Mouse (Mus musculus) liver, embryonic 14.5 days (tissue): ENCODE measurements at regions not wholly inside any gene's neighbourhood (a gene's known extent, or its start where the extent isn't known, plus 50 kb on each side); places are given as distances from the start of the nearest gene placed in this dataset.

Experiments used
- ATAC-seq: fragments of 200-750 bp; cut with Nextera tagmentation; 2 replicates; pipeline ENCODE4 v1.8.0; 2017; ENCODE audit warnings: moderate number of reproducible peaks, mild to moderate bottlenecking, moderate library complexity; ENCODE audit not compliant: insufficient read depth
- DNase-seq, 3 experiments: peaks; one replicate each; pipeline ENCODE4 v3.0.0-alpha.2; 2012 to 2013; ENCODE audit warnings: low read depth in 3 of 3, low spot score in 3 of 3
- H3K27ac ChIP-seq: fragments of 300-500 bp; sonication (generic); 2 replicates; pipeline ENCODE4 v1.5.1; 2014; ENCODE audit warnings: moderate library complexity, mild to moderate bottlenecking, control low read depth, inconsistent platforms
- H3K27me3 ChIP-seq: fragments of 300-500 bp; sonication (generic); 2 replicates; pipeline ENCODE4 v1.6.1; 2014; ENCODE audit warnings: mild to moderate bottlenecking, low read length, moderate library complexity; ENCODE audit not compliant: control insufficient read depth, insufficient read depth
- H3K36me3 ChIP-seq: fragments of 300-500 bp; sonication (generic); replicated peaks from 2 replicates; pipeline ENCODE4 v1.6.1; 2014; ENCODE audit warnings: low read depth; ENCODE audit not compliant: control insufficient read depth, insufficient read depth
- H3K4me1 ChIP-seq, 2 experiments: fragments of 200-500 bp in 1 of 2; fragments of 300-500 bp in 1 of 2; sonication (generic) in 1 of 2; replicated peaks; 2 replicates each; pipeline ENCODE4 v1.6.1; 2012 to 2014; ENCODE audit warnings: antibody characterized with exemption in 1 of 2, inconsistent platforms in 1 of 2, low read length in 1 of 2; ENCODE audit not compliant: control insufficient read depth in 2 of 2, insufficient read depth in 2 of 2
- H3K4me2 ChIP-seq: fragments of 300-500 bp; sonication (generic); 2 replicates; pipeline ENCODE4 v1.6.1; 2014; ENCODE audit warnings: low read depth, mild to moderate bottlenecking, control low read depth, moderate library complexity
- H3K4me3 ChIP-seq, 2 experiments: fragments of 200-500 bp in 1 of 2; fragments of 300-500 bp in 1 of 2; sonication (generic) in 1 of 2; 2 replicates each; pipeline ENCODE4 v1.5.1; 2012 to 2014; ENCODE audit warnings: low read depth in 2 of 2, low read length in 2 of 2, mild to moderate bottlenecking in 2 of 2, control low read depth in 1 of 2, inconsistent platforms in 1 of 2, moderate library complexity in 1 of 2; ENCODE audit not compliant: insufficient read depth in 1 of 2
- H3K9ac ChIP-seq: fragments of 300-500 bp; sonication (generic); replicated peaks from 2 replicates; pipeline ENCODE4 v1.6.1; 2014; ENCODE audit warnings: mild to moderate bottlenecking, control low read depth, moderate library complexity
- H3K9me3 ChIP-seq: fragments of 300-500 bp; sonication (generic); 2 replicates; pipeline ENCODE4 v1.6.1; 2016; ENCODE audit warnings: low read length, mixed read lengths; ENCODE audit not compliant: control insufficient read depth
- CTCF ChIP-seq: IDR thresholded peaks from 2 replicates; pipeline ENCODE4 v1.5.1; 2016; ENCODE audit warnings: antibody characterized with exemption, low read depth, control low read depth
- EP300 ChIP-seq: IDR thresholded peaks from 2 replicates; pipeline ENCODE4 v1.6.1; 2016; ENCODE audit warnings: antibody characterized with exemption, low read depth
- WGBS: fragments of 180-500 bp; shearing (Covaris S2); extraction: QIAGEN DNeasy Blood & Tissue Kit; methylation state at CpG from one replicate; pipeline ENCODE4 v1.1.7; 2014; ENCODE audit not compliant: insufficient replicate concordance; 5-methylcytosine and 5-hydroxymethylcytosine counted together

DNA sequence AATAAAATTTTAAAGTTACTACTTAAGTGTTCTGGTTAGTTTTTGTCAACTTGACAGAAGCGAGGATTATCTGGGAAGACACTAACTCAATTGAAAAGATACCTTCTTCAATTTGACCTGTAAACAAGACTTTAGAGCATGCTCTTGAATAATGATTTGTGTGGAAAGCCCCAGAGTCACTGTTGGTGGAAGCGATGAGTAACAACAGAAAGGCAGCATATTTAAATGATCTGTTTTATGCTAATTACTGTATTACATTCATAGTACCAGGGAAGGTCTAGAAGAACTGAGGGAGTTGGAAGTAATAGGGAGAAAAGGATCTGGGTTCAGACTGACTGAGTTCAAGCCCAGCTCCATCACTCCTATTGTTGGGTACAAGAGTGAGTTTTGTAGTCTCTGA, 397.3 kb upstream of the Alcam start:
- H3K9ac ChIP-seq = no peak overlapping the region
- DNase-seq (no peak), ATAC-seq (no peak)
- H3K4me3 ChIP-seq = no peak overlapping the region
- no peaks in the 10 kb centered on the region for H3K4me1 ChIP-seq
- H3K27ac ChIP-seq = no peak overlapping the region
- H3K9me3 ChIP-seq = no peaks in the 10 kb centered on the region
- H3K27me3 ChIP-seq = no peaks in the 10 kb centered on the region
- TF ChIP-seq CTCF (no peak), EP300 (no peak)
- H3K4me2 ChIP-seq = no peak overlapping the region
- no peaks in the 10 kb centered on the region for H3K36me3 ChIP-seq
- WGBS = 64% methylated on average over 2 of the region's 2 CpGs

DNA sequence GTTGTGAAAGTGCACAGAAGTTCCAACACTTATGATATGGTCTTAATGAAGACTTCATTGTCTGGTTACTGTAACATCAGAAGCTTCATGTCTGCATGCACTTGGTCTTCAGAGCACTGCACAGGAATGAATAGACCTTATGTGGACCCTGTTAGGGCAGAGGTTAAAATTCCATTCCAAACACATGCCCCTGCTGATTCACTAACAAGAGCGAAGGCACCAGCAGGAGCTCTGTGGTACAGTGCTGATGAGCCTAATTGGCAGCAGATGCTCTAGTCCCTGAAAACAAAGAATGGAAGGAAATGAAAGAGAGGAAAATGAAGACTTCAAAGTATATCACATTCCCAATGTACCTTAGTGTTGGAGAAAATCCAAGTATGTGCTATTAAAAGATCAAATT, 365.1 kb upstream of the Alcam start:
- no peak for ATAC-seq
- TF ChIP-seq CTCF = no peak
- TF ChIP-seq EP300 = no peak
- H3K4me2 ChIP-seq = no peak overlapping the region
- H3K4me1 ChIP-seq = no peaks in the 10 kb centered on the region
- no peak overlapping the region for H3K4me3 ChIP-seq
- no peak overlapping the region for H3K27ac ChIP-seq
- H3K27me3 ChIP-seq = no peaks in the 10 kb centered on the region
- no peaks in the 10 kb centered on the region for H3K9me3 ChIP-seq
- 67% methylated on average over 1 of the region's 1 CpGs for WGBS
- no peak for DNase-seq
- no peak overlapping the region for H3K9ac ChIP-seq
- no peaks in the 10 kb centered on the region for H3K36me3 ChIP-seq

DNA sequence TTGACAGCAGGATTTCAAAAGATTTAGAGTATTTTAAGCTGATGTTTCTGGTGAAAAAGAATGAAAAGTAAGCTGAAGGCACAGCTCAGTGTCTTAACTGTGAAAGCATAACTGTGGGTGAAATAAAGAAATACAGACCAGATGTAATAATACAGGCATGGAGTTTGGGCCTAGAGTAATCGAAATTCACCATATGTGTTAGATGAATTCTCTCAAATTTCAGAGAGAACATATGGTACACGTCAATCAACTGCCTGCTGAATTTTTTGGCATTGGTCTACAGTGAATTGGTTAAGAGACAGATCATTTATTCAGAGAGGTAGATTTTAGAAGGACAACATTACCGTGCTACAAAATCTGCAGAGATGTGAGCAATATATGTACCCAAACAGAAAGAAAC, 357.3 kb upstream of the Alcam start:
- 48% methylated on average over 3 of the region's 3 CpGs for WGBS
- no peak overlapping the region for H3K4me3 ChIP-seq
- H3K36me3 ChIP-seq = no peaks in the 10 kb centered on the region
- no peak overlapping the region for H3K9ac ChIP-seq
- TF ChIP-seq CTCF = no peak
- TF ChIP-seq EP300 = no peak
- H3K4me2 ChIP-seq = no peak overlapping the region
- no peak overlapping the region for H3K27ac ChIP-seq
- DNase-seq (no peak), ATAC-seq (no peak)
- no peaks in the 10 kb centered on the region for H3K4me1 ChIP-seq
- no peaks in the 10 kb centered on the region for H3K9me3 ChIP-seq
- H3K27me3 ChIP-seq = no peaks in the 10 kb centered on the region

DNA sequence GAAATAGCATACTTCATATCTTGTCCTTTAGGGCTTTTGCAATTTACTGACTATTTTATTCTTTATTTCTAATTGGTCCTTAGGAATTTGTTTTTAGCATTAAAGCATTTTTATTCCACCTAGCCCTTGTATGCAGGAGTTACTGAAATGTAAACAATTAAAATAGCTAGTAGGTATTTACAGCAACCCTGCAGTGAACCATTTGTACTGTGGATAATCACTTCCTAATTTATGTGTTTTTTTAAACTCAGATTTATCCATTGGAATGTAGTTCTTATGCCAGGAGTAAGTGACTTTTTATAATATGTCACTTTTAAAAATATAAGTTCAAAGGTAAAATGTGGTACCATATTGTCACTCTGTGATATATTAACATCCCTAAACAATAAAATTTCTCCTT, 350.5 kb upstream of the Alcam start:
- no peak overlapping the region for H3K27ac ChIP-seq
- no peak overlapping the region for H3K9ac ChIP-seq
- H3K27me3 ChIP-seq = no peaks in the 10 kb centered on the region
- H3K4me2 ChIP-seq = no peak overlapping the region
- H3K4me3 ChIP-seq = no peak overlapping the region
- H3K4me1 ChIP-seq = no peaks in the 10 kb centered on the region
- TF ChIP-seq CTCF = no peak
- TF ChIP-seq EP300 = no peak
- no peaks in the 10 kb centered on the region for H3K9me3 ChIP-seq
- H3K36me3 ChIP-seq = no peaks in the 10 kb centered on the region
- ATAC-seq (no peak), DNase-seq (no peak)

DNA sequence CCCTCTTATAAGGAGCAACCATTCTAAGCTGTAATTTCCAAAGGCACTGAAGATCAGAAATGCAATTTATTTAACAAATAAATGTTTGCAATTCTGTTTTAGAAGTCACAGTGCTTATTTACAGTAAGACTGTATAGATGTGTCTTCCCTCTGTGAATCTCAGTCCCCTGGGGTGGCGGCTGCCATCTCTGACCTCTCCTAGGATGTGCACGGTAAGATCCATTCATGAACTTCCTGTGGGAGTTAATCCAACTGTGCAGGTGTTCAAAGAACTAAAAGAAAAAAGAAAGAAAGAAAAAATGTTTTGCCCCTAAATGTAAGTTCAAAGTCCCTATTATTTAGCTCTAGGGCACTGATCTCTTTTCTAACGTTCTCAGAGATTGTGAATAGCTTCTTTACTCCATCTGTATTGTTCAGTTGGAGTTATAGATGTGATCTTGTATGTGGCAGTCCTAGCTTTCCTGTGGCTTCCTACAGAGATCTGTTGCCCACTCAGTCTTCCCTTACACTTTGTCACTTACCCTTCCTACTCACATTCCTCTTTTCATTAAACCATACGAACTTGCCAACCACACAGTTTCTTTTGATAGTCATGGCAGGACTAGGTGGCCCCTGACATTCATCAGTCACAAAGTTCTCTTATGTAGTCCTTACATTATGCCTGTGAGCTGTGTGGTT, 346.0 kb upstream of the Alcam start:
- TF ChIP-seq EP300 (no peak), CTCF (no peak)
- 48% methylated on average over 4 of the region's 4 CpGs for WGBS
- Histone ChIP-seq H3K9me3 (no peaks in the 10 kb centered on the region), H3K4me2 (no peak overlapping the region), H3K27me3 (no peaks in the 10 kb centered on the region), H3K9ac (no peak overlapping the region), H3K4me1 (no peaks in the 10 kb centered on the region), H3K4me3 (no peak overlapping the region), H3K27ac (no peak overlapping the region), H3K36me3 (no peaks in the 10 kb centered on the region)
- DNase-seq (no peak), ATAC-seq (no peak)
